Mouse (Mus musculus) ES-CJ7 (cell line): Measurements from ENCODE around the gene Idh3g.

Source experiments
- DNase-seq: peaks from one replicate; pipeline ENCODE4 v3.0.0; 2011; ENCODE audit warnings: low read depth, low spot score

Idh3g gene

DNA sequence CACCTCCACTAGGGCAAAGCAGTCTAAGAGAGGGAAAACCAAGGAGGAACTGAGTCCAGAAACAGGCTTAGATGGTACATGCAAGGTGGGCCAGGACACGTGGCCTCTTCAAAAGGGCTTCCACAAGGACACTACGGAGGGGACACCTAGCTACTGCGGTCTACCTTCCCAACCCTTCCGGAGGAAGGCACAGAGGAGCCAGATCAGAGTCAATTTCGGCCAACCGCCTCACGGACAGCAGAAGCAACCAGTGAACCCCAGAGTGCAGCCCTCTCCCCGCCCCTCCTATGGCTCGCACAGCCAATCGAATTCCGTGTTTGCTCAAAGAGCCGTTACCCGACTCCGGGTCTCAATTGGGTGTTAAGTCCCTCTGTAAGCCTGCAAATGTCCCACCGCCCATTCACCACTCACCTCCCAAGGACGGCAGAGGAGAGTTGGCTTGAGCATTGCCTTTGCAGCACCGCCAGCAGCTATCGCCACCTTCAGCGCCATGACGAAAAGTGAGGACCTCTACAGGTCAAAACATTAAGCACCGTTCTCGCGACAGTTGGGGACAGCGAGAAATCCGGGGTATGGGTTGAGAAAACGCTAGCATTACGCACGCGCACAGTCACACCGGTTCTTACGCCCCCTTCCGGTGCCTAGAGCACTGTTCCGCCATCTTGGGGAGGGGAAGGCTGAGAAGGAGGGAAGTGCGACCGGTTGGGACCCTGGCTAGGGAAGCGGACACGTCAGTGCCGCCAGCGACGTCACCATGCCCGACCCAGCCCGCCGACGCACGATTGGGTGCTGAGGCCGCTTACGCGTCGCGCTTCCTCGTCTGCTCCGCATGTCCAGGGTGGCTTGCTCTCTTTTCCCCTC is at the start of gene Idh3g, which contains the start of gene Ssr4:
Idh3g (minus strand) TSS at position 534 of the 861 bp plus-strand sequence.
Ssr4 (plus strand) TSS at position 665 of the 861 bp plus-strand sequence.
- peak; percentile 96 for DNase-seq

GRCm38 (mm10) chrX:73835731-73836130 is 49.0 kb upstream of the Idh3g start:
- no peak for DNase-seq

GRCm38 (mm10) chrX:73824185-73825151 is 37.8 kb upstream of the Idh3g start, which contains the start of gene Pdzd4:
TSS of gene Pdzd4 (minus strand) at chrX:73824969.
- peak; percentile 56 for DNase-seq

GRCm38 (mm10) chrX:73823747-73824146 is 37.0 kb upstream of the Idh3g start:
- no peak for DNase-seq

DNA sequence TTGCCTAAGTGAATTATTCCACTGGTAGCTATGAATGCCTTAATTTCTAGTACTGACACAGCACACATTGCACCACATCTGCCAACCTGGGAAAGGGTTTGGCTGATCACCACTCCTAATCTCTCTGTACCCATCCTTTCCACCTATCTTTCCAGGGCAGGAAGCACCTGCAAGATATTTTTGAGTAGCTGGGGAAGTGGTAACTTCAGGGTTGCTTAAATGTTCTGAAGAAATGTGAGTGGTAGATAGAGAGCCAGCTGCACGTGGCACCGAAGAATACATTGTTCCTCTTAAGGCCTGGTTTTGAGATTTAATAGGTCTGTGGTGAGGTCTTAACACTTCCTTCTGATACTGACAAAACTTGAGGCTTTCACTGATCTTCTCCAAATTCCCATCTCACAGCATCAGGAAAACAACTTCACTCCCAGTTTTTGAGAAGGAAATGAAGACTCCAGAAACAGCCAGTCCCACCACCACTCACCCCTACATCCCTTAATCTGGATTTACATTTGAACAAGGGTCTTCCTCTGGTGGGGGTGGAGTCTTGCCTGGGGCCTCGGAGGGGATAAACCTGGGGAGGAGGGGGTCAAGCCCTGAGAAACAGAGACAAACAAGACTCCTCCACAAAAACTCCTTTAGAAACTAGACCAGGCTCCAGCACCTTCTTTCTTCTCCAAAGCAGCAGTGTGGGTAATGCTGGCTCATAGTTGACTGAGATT is 30.1 kb upstream of the Idh3g start:
- DNase-seq, result peak; percentile 52

- no peak for DNase-seq
These were observed 28.4 kb upstream of the Idh3g start for GRCm38 (mm10) chrX:73815072-73815471.

DNA sequence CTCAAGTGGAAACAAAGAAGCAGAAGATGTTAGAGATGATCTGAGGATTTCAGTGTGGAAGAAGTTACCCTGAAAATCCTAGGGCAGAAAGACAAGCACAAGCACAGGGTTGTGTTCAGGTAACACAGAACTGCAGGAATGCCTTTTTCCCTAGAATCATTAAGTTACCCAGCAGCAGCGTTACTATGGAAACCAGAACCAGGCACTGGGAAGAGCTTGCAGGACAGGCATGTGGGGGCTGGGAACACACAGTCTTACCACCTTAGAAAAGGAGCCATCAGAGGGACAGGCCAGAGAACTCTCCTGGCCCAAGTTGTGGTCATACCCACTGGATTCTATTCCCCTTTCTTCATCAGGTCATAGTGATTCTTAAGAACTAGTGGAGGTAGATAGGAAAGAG is 19.1 kb upstream of the Idh3g start:
- no peak for DNase-seq

DNA sequence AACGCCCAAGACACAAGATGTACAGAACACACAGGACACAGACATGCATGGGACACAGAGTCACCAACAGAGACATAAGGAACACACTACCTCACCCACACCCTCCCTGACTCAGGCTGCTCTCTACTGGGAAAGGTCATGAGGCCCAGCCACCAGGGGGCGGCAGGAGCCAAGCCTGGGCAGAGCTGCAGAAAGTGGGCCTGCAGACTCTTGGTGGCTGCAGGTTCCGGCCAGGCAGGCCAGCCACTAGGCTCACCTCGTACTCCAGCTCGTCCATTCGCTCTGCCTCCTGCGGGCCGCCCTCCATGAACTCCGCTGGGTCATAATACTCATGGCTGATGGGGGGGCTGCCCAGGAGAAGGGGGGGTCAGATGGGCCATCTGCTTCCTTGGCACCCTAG is 11.8 kb upstream of the Idh3g start:
- DNase-seq, result peak; percentile 74

DNA sequence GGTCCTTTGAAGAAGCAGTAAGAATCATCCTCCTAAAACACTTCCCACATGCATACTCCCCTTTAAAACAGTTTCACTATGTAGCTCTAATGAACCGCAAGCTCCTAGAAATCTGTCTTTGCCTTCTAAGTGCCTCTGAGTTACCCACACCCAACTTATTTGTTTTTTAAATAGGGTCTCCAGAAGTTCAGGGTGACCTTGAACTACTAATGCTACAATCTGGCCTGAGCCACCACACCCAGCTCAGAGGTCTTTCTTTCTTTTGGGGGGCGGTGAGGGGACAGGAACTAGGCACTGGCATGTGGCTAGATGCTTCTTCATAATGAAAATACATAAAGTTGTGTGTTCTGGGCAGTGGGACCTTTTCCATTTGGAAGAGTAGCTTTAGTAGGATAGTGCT is 10.8 kb upstream of the Idh3g start:
- DNase-seq, result peak; percentile 68

- no peak for DNase-seq
These were observed 6.8 kb upstream of the Idh3g start for GRCm38 (mm10) chrX:73793505-73793904.

DNA sequence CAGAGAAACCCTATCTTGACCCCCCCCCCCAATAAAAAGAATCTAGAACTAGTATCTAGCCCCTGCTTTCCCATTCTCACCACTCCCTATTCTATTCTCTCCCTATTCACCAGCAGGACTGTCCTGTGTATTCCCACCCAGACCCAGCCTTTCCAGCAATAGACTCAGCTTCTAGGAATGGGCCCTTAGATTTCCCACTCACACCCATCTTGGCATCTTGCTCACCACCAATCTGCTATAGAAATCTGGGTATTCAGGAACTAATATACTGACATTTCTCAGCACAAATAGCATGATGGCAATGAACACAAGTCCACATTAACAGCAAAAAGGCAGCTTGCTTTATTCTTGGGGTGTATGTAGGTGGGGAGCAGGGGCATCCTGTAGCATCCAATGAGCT is 6.3 kb upstream of the Idh3g start:
- DNase-seq, result no peak

GRCm38 (mm10) chrX:73788501-73788900 is 1.8 kb upstream of the Idh3g start:
- no peak for DNase-seq

DNA sequence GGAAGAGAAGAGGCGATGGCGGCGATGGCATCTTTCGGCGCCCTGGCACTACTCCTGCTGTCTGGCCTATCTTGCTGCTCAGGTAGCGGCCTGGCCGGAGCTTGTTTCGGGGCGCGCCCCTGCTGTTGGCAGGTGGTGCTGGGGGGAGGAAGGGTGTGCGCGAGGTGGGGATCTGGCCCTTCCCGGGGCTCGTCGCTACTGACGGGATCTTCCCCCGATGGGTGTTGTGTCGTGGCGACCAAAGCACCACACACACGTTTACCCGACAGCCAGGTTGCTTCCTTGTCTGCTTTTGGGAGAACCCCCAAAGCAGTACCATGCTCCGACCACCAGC is 495 bp upstream of the Idh3g start:
- DNase-seq, result no peak

- DNase-seq, result no peak
These were observed 1.0 kb downstream of the Idh3g start for GRCm38 (mm10) chrX:73785666-73786065.

- no peak for DNase-seq
These were observed 4.5 kb downstream of the Idh3g start for GRCm38 (mm10) chrX:73782227-73782626.

GRCm38 (mm10) chrX:73774802-73775483 is 11.8 kb downstream of the Idh3g start:
- no peak for DNase-seq

- DNase-seq, result no peak
These were observed 12.4 kb downstream of the Idh3g start, which contains the start of gene Srpk3 for GRCm38 (mm10) chrX:73774168-73774760. TSS of gene Srpk3 (plus strand) at chrX:73774405.

DNA sequence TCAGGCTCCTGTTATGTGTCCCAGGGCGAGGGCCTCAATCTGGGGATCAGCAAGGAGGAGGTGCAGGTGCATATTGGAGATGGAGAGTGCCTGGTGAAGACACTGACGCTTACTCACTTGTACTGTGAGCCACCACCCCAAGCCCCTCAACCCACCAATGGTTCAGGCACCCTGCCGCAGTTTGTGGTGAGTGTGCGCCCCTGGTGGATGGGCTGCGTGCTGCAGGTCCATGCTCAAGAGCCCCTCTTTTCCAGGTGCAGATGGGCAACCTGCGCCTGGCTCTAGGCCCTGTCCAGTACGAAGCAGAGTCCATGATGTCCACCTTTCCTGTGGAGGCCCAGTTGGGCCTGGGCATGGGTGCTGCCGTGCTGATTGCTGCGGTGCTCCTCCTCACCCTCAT is 19.4 kb downstream of the Idh3g start:
- DNase-seq, result peak; percentile 25

DNA sequence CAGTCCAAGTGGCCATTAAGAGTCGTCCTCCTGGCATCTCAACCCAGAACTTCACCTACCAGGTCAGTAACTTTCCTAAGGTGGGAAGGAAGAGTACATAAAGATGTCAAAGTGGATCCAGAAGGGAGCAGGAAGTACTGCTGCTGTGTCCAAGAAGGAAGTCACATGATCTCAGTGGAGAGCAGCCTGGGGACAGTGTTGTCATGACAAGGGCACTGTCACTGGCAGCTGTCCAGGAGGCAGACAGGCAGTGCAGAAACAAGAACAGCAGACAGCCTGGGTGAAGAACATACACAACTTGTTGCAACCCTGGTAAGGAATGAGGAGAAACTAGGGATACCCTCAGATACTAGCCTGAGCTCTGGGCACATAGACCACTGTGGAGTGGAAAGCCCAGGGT is 21.4 kb downstream of the Idh3g start:
- DNase-seq, result no peak

DNA sequence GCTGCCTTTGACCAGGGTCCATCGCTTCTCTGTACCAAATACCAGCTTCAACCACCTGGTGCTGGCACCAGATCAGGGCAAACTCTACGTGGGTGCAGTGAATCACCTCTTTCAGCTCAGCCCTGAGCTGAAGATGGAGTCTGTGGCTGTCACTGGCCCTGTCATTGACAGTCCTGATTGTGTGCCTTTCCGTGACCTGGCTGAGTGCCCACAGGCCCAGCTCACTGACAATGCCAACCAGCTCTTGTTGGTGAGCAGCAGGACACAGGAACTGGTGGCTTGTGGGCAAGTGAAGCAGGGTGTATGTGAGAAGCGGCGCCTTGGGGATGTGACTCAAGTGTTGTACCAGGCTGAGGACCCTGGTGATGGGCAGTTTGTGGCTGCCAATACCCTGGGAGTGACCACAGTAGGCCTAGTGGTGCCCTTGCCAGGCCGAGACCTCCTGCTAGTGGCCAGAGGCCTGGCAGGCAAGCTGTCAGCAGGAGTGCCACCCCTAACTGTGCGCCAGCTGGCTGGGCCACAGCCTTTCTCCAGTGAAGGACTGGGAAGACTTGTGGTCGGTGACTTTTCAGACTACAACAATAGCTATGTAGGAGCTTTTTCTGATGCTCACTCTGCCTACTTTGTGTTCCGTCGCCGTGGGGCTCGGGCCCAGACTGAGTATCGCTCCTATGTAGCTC is 27.9 kb downstream of the Idh3g start:
- no peak for DNase-seq
